In genomic region chr11:118212636-118213112, GRCm38 (mm10) we compare ENCODE assay signal across 8 mouse cellular contexts. TPM values are rescaled to one million over a fixed set of nuclear protein-coding genes. Genes with fewer than 3 reads are reported as not detected.
DNase-seq lines count a peak whose midpoint lies in the region; ATAC-seq and TF ChIP-seq lines count a peak whose summit lies in the region.

No protein-coding gene starts in this region.

- H3K9me3 ChIP-seq in intestine, postnatal 0 days (ENCODE audit: control insufficient read depth): no peaks in the 10 kb centered on the region

- ATAC-seq in intestine, postnatal 0 days: peak; percentile 48
- ATAC-seq in frontal cortex, adult (ENCODE audit: low TSS enrichment): no peak; the same call in 1 of the 2 replicates

- H3K36me3 ChIP-seq in intestine, postnatal 0 days (ENCODE audit: control insufficient read depth, insufficient read depth): no peaks in the 10 kb centered on the region; the same call in 1 of the 2 replicates
- no peaks in the 10 kb centered on the region for H3K36me3 ChIP-seq in splenic B cell, adult 2 months (ENCODE audit: control insufficient read depth, insufficient read depth, low read length, poor library complexity, severe bottlenecking)

- peaks cover 17% of the 10 kb centered on the region for H3K4me1 ChIP-seq in intestine, postnatal 0 days (replicated peaks; ENCODE audit: control insufficient read depth, insufficient read depth, low read length)

- WGBS in intestine, postnatal 0 days: 37% methylated on average over 7 of the region's 7 CpGs

- 0 out of 2 replicates have a peak overlapping the region, but pooled peaks have one; percentile 9 for H3K4me2 ChIP-seq in intestine, postnatal 0 days (replicated peaks; ENCODE audit: low read depth)

- peak overlapping the region; percentile 60; the same call in 1 of the 2 replicates for H3K27ac ChIP-seq in intestine, postnatal 0 days (ENCODE audit: low read depth, low read length)

- H3K27me3 ChIP-seq in intestine, postnatal 0 days (replicated peaks; ENCODE audit: control insufficient read depth, insufficient read depth, low read length): no peaks in the 10 kb centered on the region
- H3K27me3 ChIP-seq in splenic B cell, adult 2 months (ENCODE audit: control insufficient read depth, insufficient read depth, low read length, poor library complexity, severe bottlenecking): no peaks in the 10 kb centered on the region

- H3K9ac ChIP-seq in intestine, postnatal 0 days (ENCODE audit: low read depth, low read length): no peak overlapping the region

- peak; percentile 51 for DNase-seq in cerebellum, adult 9-10 months
- DNase-seq in cerebellum, adult 11-12 months: no peak
- DNase-seq in retina, postnatal 1 day: peak; percentile 49
- DNase-seq in retina, embryonic 14.5 days (ENCODE audit: low spot score): no peak
- peak; percentile 71 for DNase-seq in splenic B cell, adult 2 months (ENCODE audit: low read depth, low spot score)
- no peak for DNase-seq in adrenal gland, postnatal 4 days (ENCODE audit: low spot score in 2 of 2)

- TF ChIP-seq CTCF in intestine, postnatal 0 days (IDR thresholded peaks at IDR 0.05; ENCODE audit: low read depth): no peak

- H3K4me3 ChIP-seq in intestine, postnatal 0 days (ENCODE audit: low read depth, low read length): no peak overlapping the region

RNA-seq across cellular contexts. Expression of gene Cyth1, which starts 35.7 kb away (rescaled TPM):
- 9.5 and 10.9 TPM in 2 replicates for polyA plus RNA-seq in intestine, postnatal 0 days (2015; fragmentation: Nextera tagmentation; extraction: Ambion mirVana)
- 10 to 100 TPM; 30.3 to 31.5 TPM for total RNA-seq in adrenal gland, postnatal 4 days (2021)

Comparison
In these comparisons a context has a peak if more than half of its experiments do, and no peak if none do; other contexts are left out.
1. DNase-seq: peak in cerebellum, adult 9-10 months (single experiment), retina, postnatal 1 day (single experiment) and splenic B cell, adult 2 months (single experiment); none in cerebellum, adult 11-12 months (single experiment), retina, embryonic 14.5 days (single experiment) and adrenal gland, postnatal 4 days (0 of 2).